Mouse (Mus musculus) spleen, postnatal 10 days (tissue): ENCODE results near the gene Pard3.

Experiments used
- DNase-seq, 2 experiments: peaks; one replicate each; pipeline ENCODE4 v3.0.0; 2021 to 2022; ENCODE audit warnings: low spot score in 2 of 2

The Pard3 gene

DNA sequence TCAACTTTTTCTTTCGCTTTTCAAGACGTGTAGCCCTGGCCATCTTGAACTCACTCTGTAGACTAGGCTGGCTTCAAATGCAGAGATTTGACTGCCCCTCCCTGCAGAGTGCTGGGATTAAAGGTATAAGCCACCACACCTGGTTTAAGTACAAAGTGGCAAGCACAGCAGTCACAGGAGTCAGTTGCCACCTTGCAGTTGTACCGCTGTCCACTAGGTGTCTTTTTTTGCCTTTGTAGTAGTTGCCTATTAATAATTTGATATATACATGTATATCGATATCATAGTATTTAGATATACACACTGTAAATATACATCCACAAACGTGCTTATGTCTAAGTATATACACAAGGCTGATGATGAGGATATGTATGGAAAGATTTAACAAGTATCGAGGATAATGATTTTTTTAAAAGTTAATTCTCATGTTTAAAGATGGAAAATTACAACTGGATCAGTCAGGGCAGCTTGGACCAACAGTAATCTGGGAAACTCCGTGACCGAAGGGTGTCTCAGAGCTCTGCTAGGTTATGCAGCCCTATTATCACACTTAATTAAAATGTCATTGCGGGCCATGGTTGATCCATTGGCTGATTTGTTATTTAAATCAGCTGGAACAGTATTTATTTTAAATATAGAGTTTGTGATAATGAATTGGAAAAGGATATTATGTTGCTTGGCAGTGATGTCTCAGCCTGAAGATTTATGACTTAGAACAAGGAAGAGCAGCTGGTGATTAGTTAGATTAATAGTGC is 220.9 kb downstream of the Pard3 start:
- no peak for DNase-seq

GRCm38 (mm10) chr8:127287816-127288215 is 224.1 kb downstream of the Pard3 start:
- DNase-seq, result no peak

DNA sequence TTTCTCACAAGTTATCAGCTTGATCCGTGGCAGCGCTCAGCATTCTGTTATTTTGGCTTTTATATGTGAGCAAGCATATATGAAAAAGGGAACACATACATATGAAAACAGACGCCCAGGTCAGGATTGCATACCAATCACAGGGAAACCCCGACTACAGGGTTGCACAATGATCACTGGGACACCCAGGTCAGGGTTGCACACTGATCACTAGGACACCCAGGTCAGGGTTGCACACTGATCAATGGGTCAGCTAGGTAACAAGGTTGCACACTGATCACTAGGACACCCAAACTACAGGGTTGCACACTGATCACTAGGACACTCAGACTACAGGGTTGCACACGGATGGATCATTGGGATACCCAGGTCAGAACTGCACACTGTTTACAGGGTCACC is 228.6 kb downstream of the Pard3 start:
- DNase-seq, result no peak

DNA sequence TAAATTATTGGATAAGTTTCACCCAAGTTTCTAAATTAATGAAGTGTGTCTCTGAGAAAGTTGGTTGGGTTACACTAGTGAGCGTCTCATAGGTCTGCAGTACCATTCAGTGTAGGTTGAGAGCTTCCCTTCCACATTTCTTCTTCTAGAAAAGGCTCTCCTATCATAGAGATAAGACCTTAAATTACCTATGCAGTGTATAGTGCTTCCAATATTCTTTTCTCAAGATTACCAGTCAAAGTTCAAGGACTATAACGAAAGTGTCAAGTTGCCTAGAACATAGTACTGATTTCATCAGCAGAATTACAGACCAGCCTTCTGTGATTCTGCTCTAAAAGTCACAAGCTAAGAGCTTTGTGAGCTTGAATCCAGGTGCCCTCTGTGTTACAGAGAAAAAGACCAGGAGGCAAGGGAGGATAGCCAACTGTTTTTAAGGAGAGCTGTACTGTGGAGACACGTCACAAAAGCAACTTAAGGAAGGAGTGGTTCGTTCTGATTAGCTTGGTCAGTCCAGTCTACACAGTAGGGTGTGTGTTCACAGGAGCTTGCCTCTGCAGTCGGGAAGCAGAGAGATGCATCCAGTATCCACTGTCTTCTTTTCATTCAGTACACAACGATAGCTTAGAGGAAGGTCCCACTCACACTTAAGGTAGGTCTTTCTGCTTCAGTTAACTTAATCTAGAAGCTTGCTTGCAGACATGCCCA is 229.5 kb downstream of the Pard3 start:
- no peak for DNase-seq

DNA sequence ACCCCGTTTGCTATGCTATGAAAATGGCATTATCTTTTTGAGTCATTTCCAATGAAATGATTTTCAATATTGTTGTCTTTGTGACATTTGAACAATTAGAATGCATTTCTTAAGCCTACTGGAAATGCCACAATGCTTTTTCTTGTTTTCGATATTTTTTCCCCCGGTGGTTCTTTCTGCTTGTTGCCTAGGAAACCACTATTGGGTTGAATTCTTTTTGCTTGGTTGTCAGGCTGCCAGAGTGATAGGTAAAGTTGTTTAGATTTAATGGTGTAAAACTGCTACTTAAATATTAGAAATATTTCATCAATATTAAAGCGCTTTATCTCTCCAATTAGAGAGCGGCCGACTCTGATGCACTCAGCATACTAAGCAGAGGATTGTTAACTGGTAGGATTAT is 230.4 kb downstream of the Pard3 start:
- no peak for DNase-seq

GRCm38 (mm10) chr8:127295848-127296247 is 232.2 kb downstream of the Pard3 start:
- DNase-seq, result no peak

- no peak for DNase-seq
Measured at GRCm38 (mm10) chr8:127300493-127300892, 236.8 kb downstream of the Pard3 start.

DNA sequence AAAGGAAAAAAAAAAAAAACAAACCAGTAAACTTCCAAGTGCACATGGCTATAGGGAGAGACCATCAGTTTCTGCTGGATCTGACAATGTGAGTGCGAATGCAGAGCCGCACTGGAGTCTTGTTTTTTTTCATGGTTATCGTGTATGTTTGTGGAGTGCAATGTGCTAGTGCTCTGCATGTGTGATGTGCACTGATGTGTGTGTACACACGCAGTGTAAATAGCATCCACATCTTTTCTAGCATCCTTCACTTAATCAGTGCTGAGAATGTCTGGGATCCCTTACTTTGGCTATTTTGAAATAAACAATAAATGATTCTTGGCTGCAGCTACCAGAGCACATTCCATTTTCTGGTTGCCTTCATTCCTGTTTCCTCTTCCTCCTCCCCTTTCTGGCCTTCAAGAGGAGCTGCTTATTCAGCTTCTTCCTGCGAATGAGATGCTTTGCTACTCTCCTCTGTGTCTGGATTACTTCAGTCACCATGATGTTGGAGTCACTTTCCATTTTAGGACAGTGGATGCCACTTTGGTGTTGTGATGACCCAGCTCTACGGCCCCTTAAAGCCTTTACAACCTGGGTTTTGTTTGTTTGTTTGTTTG is 239.3 kb downstream of the Pard3 start:
- DNase-seq, result no peak

DNA sequence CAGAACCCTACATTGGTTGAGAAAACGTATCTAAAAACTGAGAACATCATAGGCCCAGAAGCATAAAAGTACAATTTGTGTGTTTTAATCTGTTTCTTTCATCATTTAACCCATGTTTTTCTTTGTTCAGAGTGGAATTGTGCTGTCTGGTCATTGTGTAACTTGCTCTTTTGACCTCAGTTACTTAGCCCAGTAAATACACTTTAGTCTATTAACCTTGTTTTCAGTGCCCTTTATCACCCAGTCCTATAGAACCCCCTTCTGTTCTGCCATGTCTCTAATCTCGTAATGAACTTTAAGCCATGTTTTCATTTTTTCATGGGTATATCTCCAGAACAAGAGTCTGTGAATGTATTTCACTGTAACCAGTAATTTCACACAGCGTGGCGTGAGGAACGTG is 243.3 kb downstream of the Pard3 start:
- no peak for DNase-seq

- no peak for DNase-seq
Measured at GRCm38 (mm10) chr8:127309363-127309762, 245.7 kb downstream of the Pard3 start.

DNA sequence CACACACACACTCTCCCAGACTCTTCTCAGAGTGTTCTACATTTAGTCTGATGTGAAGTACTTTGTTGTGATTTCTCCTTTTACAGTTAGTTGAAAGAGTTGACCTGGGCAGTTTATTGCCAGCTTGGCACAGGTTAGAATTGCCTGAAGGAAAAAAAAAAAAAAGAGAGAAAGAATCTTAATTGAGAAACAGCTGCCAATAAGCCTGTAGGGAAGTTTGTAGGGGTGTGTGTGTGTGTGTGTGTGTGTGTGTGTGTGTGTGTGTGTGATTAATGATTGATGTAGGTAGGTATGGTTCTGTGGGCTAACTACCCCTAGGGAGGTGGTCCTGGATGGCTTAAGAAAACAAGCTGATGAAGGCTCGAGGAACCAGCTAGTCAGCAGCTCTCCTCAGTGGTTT is 252.1 kb downstream of the Pard3 start:
- DNase-seq, result no peak

- DNase-seq, result no peak
Measured at GRCm38 (mm10) chr8:127317914-127318313, 254.2 kb downstream of the Pard3 start.

- no peak for DNase-seq
Measured at GRCm38 (mm10) chr8:127318377-127319159, 254.9 kb downstream of the Pard3 start.

- no peak for DNase-seq
Measured at GRCm38 (mm10) chr8:127320930-127321329, 257.2 kb downstream of the Pard3 start.

GRCm38 (mm10) chr8:127323583-127324360 is 260.1 kb downstream of the Pard3 start:
- no peak for DNase-seq

- no peak for DNase-seq
Measured at GRCm38 (mm10) chr8:127324836-127325570, 261.3 kb downstream of the Pard3 start.

DNA sequence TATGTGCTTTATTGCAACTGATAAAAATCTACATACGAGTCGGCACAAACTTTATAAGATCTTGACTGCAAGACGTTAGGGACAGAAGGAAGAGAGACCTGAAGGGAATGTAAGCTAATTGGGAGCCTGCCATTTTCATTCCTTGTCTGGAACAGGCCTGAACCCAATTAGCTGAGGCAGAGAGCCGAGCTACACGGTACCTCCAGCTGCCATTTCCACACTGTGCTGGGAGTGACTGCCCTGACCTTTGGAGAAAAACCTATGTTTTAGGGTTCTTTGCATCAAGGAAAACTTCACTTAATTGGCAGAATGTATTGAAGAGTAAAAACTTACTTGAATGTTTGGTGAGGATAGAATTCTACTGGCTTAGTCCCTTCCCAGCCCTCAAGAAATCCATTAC is 262.1 kb downstream of the Pard3 start:
- DNase-seq, result no peak

DNA sequence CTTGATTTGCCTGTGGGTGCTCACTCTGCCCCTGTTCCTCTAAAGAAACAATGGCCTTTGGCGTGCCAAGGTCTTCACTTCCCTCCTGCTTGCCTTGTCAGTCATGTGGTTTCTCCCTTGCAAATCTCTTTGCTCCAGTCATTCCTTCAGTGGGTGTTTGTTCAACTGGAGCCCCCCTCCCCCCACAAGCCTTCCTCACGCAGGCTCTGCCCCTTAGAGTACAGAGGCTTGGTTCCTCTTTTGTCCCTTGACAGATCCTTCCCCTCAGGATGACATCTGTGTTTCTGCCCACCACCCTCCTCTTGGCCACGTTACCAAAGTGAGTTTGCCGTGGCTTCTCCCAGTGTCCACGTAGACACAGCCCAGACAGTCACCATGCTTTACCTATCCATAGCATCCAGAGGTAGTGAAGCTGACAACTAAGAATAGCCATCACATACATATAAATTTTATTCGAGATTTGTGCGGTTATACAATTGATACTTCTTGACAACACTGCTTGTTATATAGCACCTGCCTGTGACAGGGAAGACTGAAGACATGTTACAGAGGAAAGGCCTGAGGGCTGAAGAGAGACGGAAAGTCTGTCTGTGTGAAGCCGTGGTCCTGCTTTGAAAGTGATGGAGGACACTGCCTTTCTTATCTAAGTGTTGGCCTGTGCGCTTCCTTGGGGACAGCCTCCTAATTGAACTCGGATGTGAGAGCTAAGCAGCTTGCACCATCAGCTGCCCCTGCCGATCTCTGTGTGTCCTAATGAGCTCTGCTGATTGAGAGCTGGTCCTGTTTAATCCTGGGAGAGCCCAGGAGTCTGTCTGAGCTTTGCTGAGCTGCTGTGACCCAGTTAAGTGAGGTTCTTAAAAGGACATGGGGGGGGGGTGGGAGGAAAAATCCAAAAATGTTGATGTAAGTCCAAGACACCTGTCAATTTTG is 266.8 kb downstream of the Pard3 start:
- no peak for DNase-seq

- peak; percentile 37 to 72 for DNase-seq
Measured at GRCm38 (mm10) chr8:127331751-127332150, 268.1 kb downstream of the Pard3 start.

DNA sequence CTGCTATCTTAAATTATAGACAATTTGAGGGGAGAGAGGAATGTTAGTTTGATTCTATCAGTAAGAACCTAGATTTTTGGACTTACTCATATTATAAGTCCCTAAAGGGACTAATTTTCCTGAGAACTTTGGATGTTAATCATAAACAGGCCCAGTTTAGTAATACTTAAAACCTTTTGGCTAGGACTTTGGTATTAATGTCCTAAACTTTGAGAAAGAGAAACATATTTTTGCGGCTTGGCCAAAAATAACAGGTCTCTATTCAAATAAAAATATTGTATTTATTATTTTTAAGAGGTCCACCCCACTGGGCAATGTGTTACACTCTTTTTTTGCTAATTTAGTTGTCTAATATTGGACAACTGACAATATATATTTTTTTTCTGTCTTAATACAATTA is 271.5 kb downstream of the Pard3 start:
- DNase-seq, result no peak
